ENCODE assay signal across 8 mouse cellular contexts in the genomic region with DNA sequence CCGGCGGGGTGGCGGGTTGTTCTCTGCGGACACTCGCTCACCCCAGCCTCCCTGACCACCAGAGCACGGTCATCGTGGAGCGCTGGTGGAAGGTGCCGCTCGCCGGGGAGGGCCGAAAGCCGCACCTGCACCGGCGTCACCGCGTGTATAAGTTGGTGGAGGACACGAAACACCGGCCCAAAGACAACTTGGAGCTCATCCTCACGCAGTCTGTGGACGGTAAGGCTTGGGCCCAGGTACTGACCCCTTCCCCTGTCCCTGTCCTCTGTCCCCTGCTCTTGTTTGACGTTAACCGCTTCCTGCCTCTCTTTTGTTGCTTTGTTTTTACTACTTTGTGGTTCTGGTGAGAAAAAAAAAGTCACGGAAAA. TPM values are rescaled to one million over a fixed set of nuclear protein-coding genes. Genes with fewer than 3 reads are reported as not detected.
DNase-seq lines count a peak whose midpoint lies in the region; ATAC-seq and TF ChIP-seq lines count a peak whose summit lies in the region.

A gene (minus strand): TSS at position 319 of the 368 bp plus-strand sequence.

- 1% methylated on average over 24 of the region's 24 CpGs for WGBS in heart, embryonic 12.5 days
- WGBS in forebrain, embryonic 13.5 days = under 1% methylated on average over 24 of the region's 24 CpGs
- WGBS in liver, embryonic 14.5 days (ENCODE audit: insufficient replicate concordance) = under 1% methylated on average over 24 of the region's 24 CpGs

- dilution Hi-C loops in CH12.LX (cut with MboI; ENCODE audit: extremely low pct_ligation_motif_present, extremely low pct_unique_long_range_greater_than_20kb, low sequenced_read_pairs) = no loop called here

- TF ChIP-seq EP300 in CH12.LX (IDR thresholded peaks at IDR 0.05; ENCODE audit: low read length) = no peak
- TF ChIP-seq EP300 in liver, embryonic 14.5 days (IDR thresholded peaks at IDR 0.05; ENCODE audit: low read depth) = no peak

- H3K27ac ChIP-seq in heart, embryonic 12.5 days (ENCODE audit: poor library complexity, severe bottlenecking) = peak within 1 kb of the TSS; percentile 55
- H3K27ac ChIP-seq in CH12.LX (ENCODE audit: insufficient read depth, low read depth) = peak within 1 kb of the TSS; percentile 2; the same call in 1 of the 2 replicates
- H3K27ac ChIP-seq in forebrain, embryonic 13.5 days = peak within 1 kb of the TSS; percentile 63
- peak within 1 kb of the TSS; percentile 50; the same call in 1 of the 2 replicates for H3K27ac ChIP-seq in liver, embryonic 14.5 days

- intact Hi-C loops in heart, postnatal 10 days (cut with DNase I) = loop anchor here (10.0 kb wide), 1 partner anchor 401 kb away; no protein-coding TSS in a partner anchor

- H3K4me2 ChIP-seq in heart, embryonic 12.5 days = peak within 1 kb of the TSS; percentile 92
- peak within 1 kb of the TSS; percentile 71 for H3K4me2 ChIP-seq in CH12.LX (ENCODE audit: insufficient read depth, low read depth, poor library complexity, severe bottlenecking)
- peak within 1 kb of the TSS; percentile 95 for H3K4me2 ChIP-seq in forebrain, embryonic 13.5 days
- H3K4me2 ChIP-seq in liver, embryonic 14.5 days (ENCODE audit: low read depth) = peak within 1 kb of the TSS; percentile 81

- no peak for TF ChIP-seq RAD21 in CH12.LX (IDR thresholded peaks at IDR 0.05; ENCODE audit: low read depth, low read length)

- H3K27me3 ChIP-seq in heart, embryonic 12.5 days (replicated peaks) = peaks cover 12% of the 10 kb centered on the region
- H3K27me3 ChIP-seq in CH12.LX (replicated peaks) = peaks cover 1% of the 10 kb centered on the region
- peaks cover 10% of the 10 kb centered on the region; the same call in 1 of the 2 replicates for H3K27me3 ChIP-seq in forebrain, embryonic 13.5 days
- no peaks in the 10 kb centered on the region for H3K27me3 ChIP-seq in liver, embryonic 14.5 days (ENCODE audit: control insufficient read depth, insufficient read depth, low read length)

- peak; percentile 77 for ATAC-seq in heart, embryonic 12.5 days (ENCODE audit: insufficient number of reproducible peaks, low FRiP score)
- peak; percentile 52 for ATAC-seq in forebrain, embryonic 13.5 days
- peak; percentile 73; the same call in 1 of the 2 replicates for ATAC-seq in liver, embryonic 14.5 days (ENCODE audit: insufficient read depth)

- in situ Hi-C loops in CH12.LX (cut with MboI; ENCODE audit: low pct_ligation_motif_present, low pct_unique_long_range_greater_than_20kb, low sequenced_read_pairs) = no loop called here

- TF ChIP-seq POLR2A in CH12.LX (IDR thresholded peaks at IDR 0.05; ENCODE audit: low read depth, low read length) = no peak

- H3K36me3 ChIP-seq in heart, embryonic 12.5 days = peaks cover 40% of the 10 kb centered on the region
- H3K36me3 ChIP-seq in CH12.LX (replicated peaks in 1 of 2; ENCODE audit: control insufficient read depth in 1 of 2, insufficient read depth in 1 of 2, low read length in 1 of 2) = peaks cover 31 to 41% of the 10 kb centered on the region in 2 experiments
- H3K36me3 ChIP-seq in forebrain, embryonic 13.5 days (ENCODE audit: poor library complexity, severe bottlenecking) = peaks cover 41% of the 10 kb centered on the region
- peaks cover 26% of the 10 kb centered on the region for H3K36me3 ChIP-seq in liver, embryonic 14.5 days (replicated peaks; ENCODE audit: control insufficient read depth, insufficient read depth, low read depth)

- no peaks in the 10 kb centered on the region for H3K9me3 ChIP-seq in heart, embryonic 12.5 days (replicated peaks)
- H3K9me3 ChIP-seq in CH12.LX (replicated peaks; ENCODE audit: low read length) = peaks cover 7% of the 10 kb centered on the region
- no peaks in the 10 kb centered on the region for H3K9me3 ChIP-seq in forebrain, embryonic 13.5 days (replicated peaks)
- H3K9me3 ChIP-seq in liver, embryonic 14.5 days (ENCODE audit: control insufficient read depth, low read length) = no peaks in the 10 kb centered on the region

- no peak for DNase-seq in heart, postnatal 10 days
- DNase-seq in CH12.LX (ENCODE audit: extremely low read depth) = no peak
- DNase-seq in liver, embryonic 14.5 days (ENCODE audit: low read depth in 3 of 3, low spot score in 3 of 3) = no peak
- DNase-seq in right cerebral cortex, adult 18-20 months = no peak
- DNase-seq in urinary bladder, postnatal 36 days (ENCODE audit: low spot score in 2 of 2) = no peak
- DNase-seq in adrenal gland, adult 8-10 months = no peak

- H3K4me3 ChIP-seq in heart, embryonic 12.5 days = peak within 1 kb of the TSS; percentile 85
- H3K4me3 ChIP-seq in CH12.LX (replicated peaks in 1 of 3; ENCODE audit: low read depth in 2 of 3, low read length in 2 of 3, poor library complexity in 1 of 3) = peak within 1 kb of the TSS; percentile 93 to 98 (median 96)
- peak within 1 kb of the TSS; percentile 97 for H3K4me3 ChIP-seq in forebrain, embryonic 13.5 days
- peak within 1 kb of the TSS; percentile 76 to 97 for H3K4me3 ChIP-seq in liver, embryonic 14.5 days (ENCODE audit: insufficient read depth in 1 of 2, low read depth in 2 of 2, low read length in 2 of 2)

- H3K4me1 ChIP-seq in heart, embryonic 12.5 days (replicated peaks) = peaks cover 7% of the 10 kb centered on the region
- peaks cover 6 to 14% of the 10 kb centered on the region in 2 experiments; a peak in 3 of 4 replicates for H3K4me1 ChIP-seq in CH12.LX (ENCODE audit: control insufficient read depth in 1 of 2, insufficient read depth in 2 of 2)
- peaks cover 12% of the 10 kb centered on the region for H3K4me1 ChIP-seq in forebrain, embryonic 13.5 days
- H3K4me1 ChIP-seq in liver, embryonic 14.5 days (replicated peaks; ENCODE audit: control insufficient read depth in 2 of 2, insufficient read depth in 2 of 2, low read length in 1 of 2) = peaks cover 3 to 4% of the 10 kb centered on the region in 2 experiments; a peak in 2 of 4 replicates

- TF ChIP-seq CTCF in CH12.LX (conservative IDR thresholded peaks at IDR 0.05 in 1 of 2, IDR thresholded peaks at IDR 0.05 in 1 of 2; ENCODE audit: low read depth in 2 of 2, low read length in 2 of 2) = no peak
- TF ChIP-seq CTCF in liver, embryonic 14.5 days (IDR thresholded peaks at IDR 0.05; ENCODE audit: low read depth) = no peak

- H3K79me2 ChIP-seq in CH12.LX (replicated peaks; ENCODE audit: control insufficient read depth, extremely low read depth, insufficient read depth, poor library complexity, severe bottlenecking) = peaks cover 15% of the 10 kb centered on the region

- peak within 1 kb of the TSS; percentile 94 for H3K9ac ChIP-seq in heart, embryonic 12.5 days
- peak within 1 kb of the TSS; percentile 75 for H3K9ac ChIP-seq in CH12.LX (ENCODE audit: insufficient read depth, low read depth)
- H3K9ac ChIP-seq in forebrain, embryonic 13.5 days = peak within 1 kb of the TSS; percentile 95
- peak within 1 kb of the TSS; percentile 83 for H3K9ac ChIP-seq in liver, embryonic 14.5 days (replicated peaks)

TF ChIP-seq in CH12.LX, 34 proteins besides CTCF, POLR2A, EP300 and RAD21:
- TF ChIP-seq MAZ (IDR thresholded peaks at IDR 0.05; ENCODE audit: low read depth, low read length) (0 out of 2 replicates have a peak, but pooled peaks have one; percentile 11), MEF2A (IDR thresholded peaks at IDR 0.05; ENCODE audit: borderline replicate concordance, low read depth, low read length) (no peak)
TF ChIP-seq in CH12.LX: peak in this region for 1.

RNA-seq across cellular contexts. Expression of the gene that starts here (rescaled TPM):
- 0.57 TPM in 1 of 2 replicates, not detected in the other for polyA plus RNA-seq in heart, embryonic 12.5 days (2016; fragmentation: Nextera tagmentation; extraction: Ambion mirVana)
- total RNA-seq in heart, postnatal 10 days (2021) = not detected
- total RNA-seq in CH12.LX (2012; rRNA removed) (0.51 and 0.80 TPM in 2 replicates), CH12.LX (2014; rRNA removed) (not detected in 2 replicates)
- 0.29 and 0.71 TPM in 2 replicates for polyA plus RNA-seq in CH12.LX (2012; ENCODE audit: insufficient read length, low read depth)
- 1.2 and 1.4 TPM in 2 replicates for polyA plus RNA-seq in forebrain, embryonic 13.5 days (2015; fragmentation: Nextera tagmentation; extraction: Ambion mirVana)
- 0.02 TPM in 1 of 2 replicates, not detected in the other for polyA plus RNA-seq in liver, embryonic 14.5 days (2012; rRNA removed)
- not detected in 2 replicates for polyA plus RNA-seq in liver, embryonic 14.5 days (2014; fragmentation: Nextera tagmentation; extraction: Ambion mirVana)
- total RNA-seq in adrenal gland, adult 8-10 months (2022) = not detected

Comparison
In these comparisons a context has a peak if more than half of its experiments do, and no peak if none do; other contexts are left out.
1. Peak in ATAC-seq, H3K4me3 ChIP-seq, H3K27ac ChIP-seq, H3K9ac ChIP-seq and H3K4me2 ChIP-seq in heart, embryonic 12.5 days; RNA of the gene not detected or under 1 TPM.
2. Peak in ATAC-seq, H3K4me3 ChIP-seq, H3K27ac ChIP-seq, H3K9ac ChIP-seq and H3K4me2 ChIP-seq in liver, embryonic 14.5 days; RNA of the gene not detected or under 1 TPM.
3. H3K27ac ChIP-seq: peak in every context shown above with its lines; median percentile 63 in forebrain, embryonic 13.5 days; 55 in heart, embryonic 12.5 days; 50 in liver, embryonic 14.5 days; 2 in CH12.LX.